Mouse (Mus musculus) myocyte (in vitro differentiated cells): Measurements from ENCODE around the gene Yes1.

ENCODE experiments used
- CEBPB ChIP-seq: IDR thresholded peaks from 2 replicates; pipeline ENCODE4 v1.6.1; 2011; ENCODE audit warnings: mild to moderate bottlenecking, moderate library complexity; ENCODE audit not compliant: poor library complexity, insufficient read depth, severe bottlenecking
- E2F4 ChIP-seq: IDR thresholded peaks from one replicate; pipeline ENCODE4 v1.6.1; 2011; ENCODE audit warnings: mild to moderate bottlenecking, control low read depth, moderate library complexity; ENCODE audit not compliant: insufficient read depth
- MAX ChIP-seq: IDR thresholded peaks from one replicate; pipeline ENCODE4 v1.6.1; 2011; ENCODE audit warnings: low read depth, mild to moderate bottlenecking, control low read depth
- MYOD1 ChIP-seq, 3 experiments: IDR thresholded peaks; one replicate each; pipeline ENCODE4 v1.6.1; 2011; ENCODE audit warnings: control low read depth in 2 of 3, low read depth in 2 of 3, mild to moderate bottlenecking in 2 of 3, moderate library complexity in 1 of 3; ENCODE audit not compliant: insufficient read length in 2 of 3, control insufficient read depth in 1 of 3
- MYOG ChIP-seq, 3 experiments: IDR thresholded peaks; one replicate each; pipeline ENCODE4 v1.6.1; 2011; ENCODE audit warnings: control low read depth in 2 of 3, low read depth in 2 of 3, mild to moderate bottlenecking in 2 of 3; ENCODE audit not compliant: insufficient read length in 2 of 3, control insufficient read depth in 1 of 3, insufficient read depth in 1 of 3
- POLR2A ChIP-seq: IDR thresholded peaks from one replicate; pipeline ENCODE4 v1.6.1; 2011; ENCODE audit warnings: low read depth, mild to moderate bottlenecking, control low read depth, moderate library complexity; ENCODE audit not compliant: insufficient read length
- REST ChIP-seq: IDR thresholded peaks from one replicate; pipeline ENCODE4 v1.6.1; 2011; ENCODE audit warnings: mild to moderate bottlenecking, control low read depth, moderate library complexity; ENCODE audit not compliant: insufficient read depth, insufficient read length
- TCF12 ChIP-seq: IDR thresholded peaks from one replicate; pipeline ENCODE4 v1.6.1; 2011; ENCODE audit warnings: mild to moderate bottlenecking, control low read depth; ENCODE audit not compliant: poor library complexity, insufficient read depth, severe bottlenecking
- USF1 ChIP-seq: IDR thresholded peaks from one replicate; pipeline ENCODE4 v1.6.1; 2011; ENCODE audit warnings: low read depth, mild to moderate bottlenecking, control low read depth, moderate library complexity

- TF ChIP-seq POLR2A (no peak), TCF12 (no peak), USF1 (no peak), E2F4 (no peak), MYOD1 (IDR thresholded peaks at IDR 0.05; ENCODE audit: control insufficient read depth in 1 of 3, insufficient read length in 2 of 3, low read depth in 2 of 3) (no peak), MAX (no peak), CEBPB (no peak), REST (no peak), MYOG (IDR thresholded peaks at IDR 0.05; ENCODE audit: control insufficient read depth in 1 of 3, insufficient read depth in 1 of 3, insufficient read length in 2 of 3, low read depth in 2 of 3) (no peak)
These were observed 3.1 kb upstream of the Yes1 start for GRCm38 (mm10) chr5:32607776-32608355.
